Mouse (Mus musculus): ENCODE measurements at regions not wholly inside any gene's neighbourhood (a gene's known extent, or its start where the extent isn't known, plus 50 kb on each side); places are given as distances from the start of the nearest gene placed in this dataset.

DNA sequence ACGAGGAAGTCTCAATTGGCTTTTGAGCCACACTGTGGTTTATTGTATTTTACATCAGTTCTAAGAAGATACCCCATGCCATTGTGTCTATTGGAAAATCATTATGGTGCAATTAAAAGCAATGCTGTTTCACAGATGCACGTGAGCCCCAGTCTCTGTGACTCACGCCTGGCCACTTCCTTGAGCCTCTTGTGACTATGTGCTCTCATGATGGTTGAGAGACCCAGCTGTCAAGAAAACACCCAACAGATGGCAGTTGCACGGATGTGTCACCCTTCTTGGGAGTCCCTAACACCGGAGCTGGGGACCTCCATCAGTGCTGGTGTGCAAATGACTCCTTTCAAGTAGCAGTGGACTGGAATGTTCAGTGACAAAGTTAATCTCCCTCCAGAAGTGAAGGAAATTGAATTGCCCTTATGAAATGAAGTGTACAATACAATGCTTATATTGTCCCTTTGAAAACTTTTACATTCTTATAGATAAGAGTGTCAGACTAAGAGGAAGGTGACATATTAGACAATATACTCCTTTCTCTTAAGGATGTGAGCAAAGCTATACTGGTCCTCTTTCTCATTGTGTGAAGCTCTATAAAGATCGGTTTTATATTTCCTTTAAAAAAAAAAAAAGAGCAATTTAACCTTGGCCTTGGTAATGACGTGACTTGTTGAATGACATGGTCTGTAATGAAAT, 348.5 kb upstream of the Adgrl2 start:
- no peak for TF ChIP-seq EP300 (optimal IDR thresholded peaks at IDR 0.05)
- no peak for TF ChIP-seq CTCF (IDR thresholded peaks at IDR 0.05; ENCODE audit: low read depth)
- H3K27me3 ChIP-seq (ENCODE audit: control insufficient read depth, insufficient read depth, low read length): no peaks in the 10 kb centered on the region
- H3K4me3 ChIP-seq (ENCODE audit: low read depth, low read length): no peak overlapping the region
- DNase-seq (ENCODE audit: low spot score) (no peak), ATAC-seq (ENCODE audit: low FRiP score, low TSS enrichment) (no peak)
- H3K9me3 ChIP-seq (ENCODE audit: control insufficient read depth, low read length): no peaks in the 10 kb centered on the region
- H3K4me1 ChIP-seq (replicated peaks; ENCODE audit: control insufficient read depth, insufficient read depth): no peaks in the 10 kb centered on the region
- no peak overlapping the region for H3K4me2 ChIP-seq (replicated peaks; ENCODE audit: low read depth)
- no peaks in the 10 kb centered on the region for H3K36me3 ChIP-seq (ENCODE audit: control insufficient read depth, insufficient read depth, low read length)
- 78% methylated on average over 7 of the region's 7 CpGs for WGBS
- no peak overlapping the region for H3K27ac ChIP-seq (replicated peaks)
- no peak overlapping the region for H3K9ac ChIP-seq (ENCODE audit: low read length)

- WGBS: 67% methylated on average over 6 of the region's 6 CpGs
- Histone ChIP-seq H3K4me3 (ENCODE audit: low read depth, low read length) (no peak overlapping the region), H3K9ac (ENCODE audit: low read length) (no peak overlapping the region), H3K4me1 (replicated peaks; ENCODE audit: control insufficient read depth, insufficient read depth) (no peaks in the 10 kb centered on the region), H3K36me3 (ENCODE audit: control insufficient read depth, insufficient read depth, low read length) (no peaks in the 10 kb centered on the region), H3K4me2 (replicated peaks; ENCODE audit: low read depth) (no peak overlapping the region), H3K27me3 (ENCODE audit: control insufficient read depth, insufficient read depth, low read length) (no peaks in the 10 kb centered on the region), H3K9me3 (ENCODE audit: control insufficient read depth, low read length) (no peaks in the 10 kb centered on the region), H3K27ac (replicated peaks) (no peak overlapping the region)
- TF ChIP-seq CTCF (IDR thresholded peaks at IDR 0.05; ENCODE audit: low read depth) (no peak), EP300 (optimal IDR thresholded peaks at IDR 0.05) (no peak)
- DNase-seq (ENCODE audit: low spot score) (no peak), ATAC-seq (ENCODE audit: low FRiP score, low TSS enrichment) (no peak)
Observed at GRCm38 (mm10) chr3:149335259-149335658, 344.9 kb upstream of the Adgrl2 start.

- DNase-seq (ENCODE audit: low spot score) (no peak), ATAC-seq (ENCODE audit: low FRiP score, low TSS enrichment) (no peak)
- Histone ChIP-seq H3K36me3 (ENCODE audit: control insufficient read depth, insufficient read depth, low read length) (no peaks in the 10 kb centered on the region), H3K4me2 (replicated peaks; ENCODE audit: low read depth) (no peak overlapping the region), H3K4me3 (ENCODE audit: low read depth, low read length) (no peak overlapping the region), H3K9ac (ENCODE audit: low read length) (no peak overlapping the region), H3K27me3 (ENCODE audit: control insufficient read depth, insufficient read depth, low read length) (no peaks in the 10 kb centered on the region), H3K27ac (replicated peaks) (no peak overlapping the region), H3K9me3 (ENCODE audit: control insufficient read depth, low read length) (no peaks in the 10 kb centered on the region), H3K4me1 (replicated peaks; ENCODE audit: control insufficient read depth, insufficient read depth) (no peaks in the 10 kb centered on the region)
- TF ChIP-seq CTCF (IDR thresholded peaks at IDR 0.05; ENCODE audit: low read depth): no peak
- TF ChIP-seq EP300 (optimal IDR thresholded peaks at IDR 0.05): no peak
- WGBS: 76% methylated on average over 5 of the region's 5 CpGs
Observed at GRCm38 (mm10) chr3:149333607-149334006, 343.3 kb upstream of the Adgrl2 start.

- no peak for ATAC-seq (ENCODE audit: low FRiP score, low TSS enrichment)
- no peaks in the 10 kb centered on the region for H3K36me3 ChIP-seq (ENCODE audit: control insufficient read depth, insufficient read depth, low read length)
- H3K4me1 ChIP-seq (replicated peaks; ENCODE audit: control insufficient read depth, insufficient read depth): no peaks in the 10 kb centered on the region
- no peaks in the 10 kb centered on the region for H3K27me3 ChIP-seq (ENCODE audit: control insufficient read depth, insufficient read depth, low read length)
- TF ChIP-seq CTCF (IDR thresholded peaks at IDR 0.05; ENCODE audit: low read depth): no peak
- TF ChIP-seq EP300 (optimal IDR thresholded peaks at IDR 0.05): no peak
- no peak overlapping the region for H3K9ac ChIP-seq (ENCODE audit: low read length)
- no peaks in the 10 kb centered on the region for H3K9me3 ChIP-seq (ENCODE audit: control insufficient read depth, low read length)
- 57% methylated on average over 10 of the region's 10 CpGs for WGBS
- no peak overlapping the region for H3K4me3 ChIP-seq (ENCODE audit: low read depth, low read length)
- H3K4me2 ChIP-seq (replicated peaks; ENCODE audit: low read depth): no peak overlapping the region
- DNase-seq (ENCODE audit: low spot score): no peak
- no peak overlapping the region for H3K27ac ChIP-seq (replicated peaks)
Observed at GRCm38 (mm10) chr3:149333131-149333530, 342.8 kb upstream of the Adgrl2 start.

- H3K27ac ChIP-seq (replicated peaks): no peak overlapping the region
- no peaks in the 10 kb centered on the region for H3K36me3 ChIP-seq (ENCODE audit: control insufficient read depth, insufficient read depth, low read length)
- no peaks in the 10 kb centered on the region for H3K4me1 ChIP-seq (replicated peaks; ENCODE audit: control insufficient read depth, insufficient read depth)
- DNase-seq (ENCODE audit: low spot score): no peak
- ATAC-seq (ENCODE audit: low FRiP score, low TSS enrichment): no peak
- H3K4me2 ChIP-seq (replicated peaks; ENCODE audit: low read depth): no peak overlapping the region
- H3K9ac ChIP-seq (ENCODE audit: low read length): no peak overlapping the region
- no peak overlapping the region for H3K4me3 ChIP-seq (ENCODE audit: low read depth, low read length)
- WGBS: 54% methylated on average over 4 of the region's 4 CpGs
- H3K9me3 ChIP-seq (ENCODE audit: control insufficient read depth, low read length): no peaks in the 10 kb centered on the region
- TF ChIP-seq CTCF (IDR thresholded peaks at IDR 0.05; ENCODE audit: low read depth): no peak
- no peaks in the 10 kb centered on the region for H3K27me3 ChIP-seq (ENCODE audit: control insufficient read depth, insufficient read depth, low read length)
Observed at GRCm38 (mm10) chr3:149332105-149332504, 341.8 kb upstream of the Adgrl2 start.

DNA sequence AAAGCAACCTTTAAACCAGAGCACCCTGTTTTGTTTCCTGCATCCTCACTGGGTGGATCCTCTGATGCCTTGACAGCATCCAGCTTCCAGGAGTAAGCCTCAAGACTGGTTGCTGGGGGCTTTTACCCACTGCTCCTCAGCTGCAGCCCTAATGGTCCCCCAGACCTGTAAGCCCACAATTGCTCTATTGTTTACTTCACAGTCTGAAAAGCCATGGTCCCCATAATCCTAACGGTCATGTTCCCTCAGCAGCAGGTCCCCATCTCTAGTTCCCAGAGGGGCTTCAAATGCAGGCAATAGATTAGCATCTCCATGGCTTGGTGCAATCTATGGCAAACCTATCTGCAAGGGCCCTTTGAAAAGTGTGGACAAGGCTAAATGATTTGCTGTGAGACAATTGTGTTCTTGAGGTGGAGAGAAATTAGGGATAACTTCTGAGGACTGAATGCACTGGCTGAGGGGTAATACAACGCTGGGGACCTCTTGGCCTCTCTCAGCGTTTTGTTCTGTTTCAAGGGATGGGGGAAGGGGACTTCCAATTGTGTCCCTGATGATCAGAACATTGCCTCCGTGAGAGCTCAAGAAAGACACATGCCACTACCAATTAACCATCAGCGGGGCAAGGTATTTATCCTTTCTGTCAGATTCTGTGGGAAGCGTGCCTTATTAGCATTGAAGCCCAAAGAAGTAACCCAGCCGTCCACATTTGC, 341.1 kb upstream of the Adgrl2 start:
- Histone ChIP-seq H3K27ac (replicated peaks) (no peak overlapping the region), H3K27me3 (ENCODE audit: control insufficient read depth, insufficient read depth, low read length) (no peaks in the 10 kb centered on the region), H3K4me3 (ENCODE audit: low read depth, low read length) (no peak overlapping the region), H3K4me2 (replicated peaks; ENCODE audit: low read depth) (no peak overlapping the region), H3K36me3 (ENCODE audit: control insufficient read depth, insufficient read depth, low read length) (no peaks in the 10 kb centered on the region), H3K9me3 (ENCODE audit: control insufficient read depth, low read length) (no peaks in the 10 kb centered on the region), H3K4me1 (replicated peaks; ENCODE audit: control insufficient read depth, insufficient read depth) (no peaks in the 10 kb centered on the region), H3K9ac (ENCODE audit: low read length) (no peak overlapping the region)
- no peak for TF ChIP-seq EP300 (optimal IDR thresholded peaks at IDR 0.05)
- no peak for TF ChIP-seq CTCF (IDR thresholded peaks at IDR 0.05; ENCODE audit: low read depth)
- 69% methylated on average over 7 of the region's 7 CpGs for WGBS
- no peak for DNase-seq (ENCODE audit: low spot score)
- no peak for ATAC-seq (ENCODE audit: low FRiP score, low TSS enrichment)
